Mouse (Mus musculus) forebrain, postnatal 0 days (tissue): ENCODE results near the gene Atf7. TPM values are rescaled to one million over a fixed set of nuclear protein-coding genes. Genes with fewer than 3 reads are reported as not detected.

ENCODE experiments used
- ATAC-seq: fragments of 200-750 bp; cut with Nextera tagmentation; 2 replicates; pipeline ENCODE4 v1.8.0; 2017; ENCODE audit warnings: mild to moderate bottlenecking, moderate library complexity
- DNase-seq: peaks from one replicate; pipeline ENCODE4 v3.0.0-alpha.2; 2015
- H3K27ac ChIP-seq: fragments of 300-500 bp; sonication (generic); 2 replicates; pipeline ENCODE4 v1.5.1; 2014; ENCODE audit warnings: low read depth, mild to moderate bottlenecking, antibody characterized with exemption, low read length, moderate library complexity, mixed read lengths
- H3K27me3 ChIP-seq: fragments of 300-500 bp; sonication (generic); 2 replicates; pipeline ENCODE4 v1.6.1; 2014; ENCODE audit warnings: mild to moderate bottlenecking, low read length, mixed read lengths; ENCODE audit not compliant: insufficient read depth
- H3K36me3 ChIP-seq: fragments of 300-500 bp; sonication (generic); 2 replicates; pipeline ENCODE4 v1.6.1; 2014; ENCODE audit warnings: mild to moderate bottlenecking, moderate library complexity; ENCODE audit not compliant: insufficient read depth
- H3K4me1 ChIP-seq: fragments of 300-500 bp; sonication (generic); 2 replicates; pipeline ENCODE4 v1.6.1; 2014; ENCODE audit warnings: antibody characterized with exemption; ENCODE audit not compliant: insufficient read depth
- H3K4me2 ChIP-seq: fragments of 300-500 bp; sonication (generic); 2 replicates; pipeline ENCODE4 v1.6.1; 2014; ENCODE audit warnings: low read depth, mild to moderate bottlenecking, moderate library complexity
- H3K4me3 ChIP-seq: fragments of 300-500 bp; sonication (generic); 2 replicates; pipeline ENCODE4 v1.5.1; 2014; ENCODE audit warnings: low read depth, low read length, mixed read lengths
- H3K9ac ChIP-seq: fragments of 300-500 bp; sonication (generic); 2 replicates; pipeline ENCODE4 v1.6.1; 2014; ENCODE audit warnings: mild to moderate bottlenecking
- H3K9me3 ChIP-seq: fragments of 300-500 bp; sonication (generic); 2 replicates; pipeline ENCODE4 v1.6.1; 2016; ENCODE audit warnings: low read length
- CTCF ChIP-seq: sonication (generic); IDR thresholded peaks from 2 replicates; pipeline ENCODE4 v1.5.1; 2016; ENCODE audit warnings: antibody characterized with exemption, control low read depth, low read depth
- WGBS: fragments of 180-500 bp; shearing (Covaris S2); extraction: QIAGEN DNeasy Blood & Tissue Kit; methylation state at CpG from one replicate; pipeline ENCODE4 v1.1.7; 2014; 5-methylcytosine and 5-hydroxymethylcytosine counted together
- polyA plus RNA-seq: library from polyadenylated mRNA; unstranded; fragments of >200 nt; fragmentation: Nextera tagmentation; extraction: Ambion mirVana; gene quantifications from 2 replicates; pipeline ENCODE4 v1.2.1, GENCODE M21; 2015
- total RNA-seq: library from RNA; depleted of rRNA; stranded (reverse); fragments of >200 nt; gene quantifications from 2 replicates; pipeline ENCODE4 v1.2.3, GENCODE M21; 2014

Atf7 gene
- total and polyA plus RNA-seq, 2 experiments from 2014 or later: 9.9 to 10.2 TPM

GRCm38 (mm10) chr15:102524892-102525485, 100.3 kb downstream of the Atf7 start, which contains the start of gene Npff:
Gene Npff, minus strand, starts transcription at chr15:102524942.
- Histone ChIP-seq H3K27me3 (no peaks in the 10 kb centered on the region), H3K4me2 (no peak within 1 kb of the TSS), H3K27ac (peak within 1 kb of the TSS; percentile 35; the same call in 1 of the 2 replicates), H3K9ac (no peak within 1 kb of the TSS), H3K36me3 (peaks cover 47% of the 10 kb centered on the region), H3K9me3 (no peaks in the 10 kb centered on the region), H3K4me1 (no peaks in the 10 kb centered on the region), H3K4me3 (no peak within 1 kb of the TSS)
- ATAC-seq: peak; percentile 68; the same call in 1 of the 2 replicates
- 3% methylated on average over 3 of the region's 3 CpGs for WGBS
- peak; percentile 97 for TF ChIP-seq CTCF
- DNase-seq: peak; percentile 90

DNA sequence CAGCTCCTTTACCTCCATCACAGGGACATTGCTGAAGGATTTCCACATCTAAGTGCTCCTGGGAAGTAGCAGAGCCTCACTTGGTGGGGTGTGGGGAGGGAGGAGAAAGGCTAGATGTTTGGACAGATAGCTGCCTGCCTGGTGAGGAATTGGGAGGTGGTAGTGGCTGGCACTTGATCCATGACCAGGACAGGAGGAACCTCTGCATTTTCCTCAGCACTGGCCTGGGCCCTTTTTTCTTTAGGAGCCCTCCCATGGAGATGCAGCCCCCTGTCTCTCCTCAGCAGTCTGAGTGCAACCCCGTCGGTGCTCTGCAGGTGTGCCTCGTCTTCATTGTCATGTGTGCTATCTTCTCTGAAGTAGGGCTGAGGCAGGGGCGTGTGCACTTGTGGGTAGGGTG, 103.8 kb downstream of the Atf7 start:
- WGBS: 90% methylated on average over 4 of the region's 4 CpGs

DNA sequence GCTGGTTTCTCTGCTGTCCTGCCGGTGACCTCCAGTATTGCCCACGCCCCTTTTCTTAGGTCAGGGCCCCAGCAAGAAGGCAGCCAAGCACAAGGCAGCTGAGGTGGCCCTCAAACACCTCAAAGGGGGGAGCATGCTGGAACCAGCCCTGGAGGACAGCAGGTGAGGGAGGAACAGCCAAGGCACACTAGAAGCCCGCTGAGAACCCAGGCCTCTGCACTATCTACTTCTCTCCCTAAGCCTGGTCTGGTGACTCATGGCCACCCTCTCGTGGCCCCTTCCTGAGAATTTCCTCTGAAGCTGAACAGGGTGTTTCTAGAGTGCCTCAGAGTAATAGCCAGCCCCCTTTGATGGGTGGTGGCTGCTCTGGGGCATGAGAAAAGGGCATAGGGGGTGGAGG, 104.8 kb downstream of the Atf7 start:
- ATAC-seq: no peak
- Histone ChIP-seq H3K4me3 (no peak overlapping the region), H3K27ac (no peak overlapping the region), H3K4me1 (peaks cover 10% of the 10 kb centered on the region; the same call in 1 of the 2 replicates), H3K4me2 (no peak overlapping the region), H3K27me3 (no peaks in the 10 kb centered on the region), H3K9ac (no peak overlapping the region), H3K36me3 (peaks cover 25% of the 10 kb centered on the region), H3K9me3 (no peaks in the 10 kb centered on the region)
- DNase-seq: no peak
- no peak for TF ChIP-seq CTCF
- WGBS: 84% methylated on average over 4 of the region's 4 CpGs

More for the DNA sequence above, 103.8 kb downstream of the Atf7 start:
- Histone ChIP-seq H3K4me2 (no peak overlapping the region), H3K9ac (no peak overlapping the region), H3K4me3 (no peak overlapping the region), H3K9me3 (no peaks in the 10 kb centered on the region), H3K4me1 (peaks cover 5% of the 10 kb centered on the region; the same call in 1 of the 2 replicates), H3K27ac (no peak overlapping the region), H3K27me3 (no peaks in the 10 kb centered on the region), H3K36me3 (peaks cover 25% of the 10 kb centered on the region)
- TF ChIP-seq CTCF: no peak
- ATAC-seq (no peak), DNase-seq (no peak)

- Histone ChIP-seq H3K36me3 (peaks cover 24% of the 10 kb centered on the region), H3K4me1 (peaks cover 13% of the 10 kb centered on the region; the same call in 1 of the 2 replicates), H3K9ac (peak overlapping the region; percentile 75), H3K27me3 (no peaks in the 10 kb centered on the region), H3K4me2 (peak overlapping the region; percentile 73), H3K9me3 (no peaks in the 10 kb centered on the region), H3K27ac (peak overlapping the region; percentile 97), H3K4me3 (peak overlapping the region; percentile 75)
- ATAC-seq (no peak), DNase-seq (no peak)
- TF ChIP-seq CTCF: no peak
- 68% methylated on average over 16 of the region's 17 CpGs for WGBS
These were observed 105.8 kb downstream of the Atf7 start for GRCm38 (mm10) chr15:102519211-102520141.

DNA sequence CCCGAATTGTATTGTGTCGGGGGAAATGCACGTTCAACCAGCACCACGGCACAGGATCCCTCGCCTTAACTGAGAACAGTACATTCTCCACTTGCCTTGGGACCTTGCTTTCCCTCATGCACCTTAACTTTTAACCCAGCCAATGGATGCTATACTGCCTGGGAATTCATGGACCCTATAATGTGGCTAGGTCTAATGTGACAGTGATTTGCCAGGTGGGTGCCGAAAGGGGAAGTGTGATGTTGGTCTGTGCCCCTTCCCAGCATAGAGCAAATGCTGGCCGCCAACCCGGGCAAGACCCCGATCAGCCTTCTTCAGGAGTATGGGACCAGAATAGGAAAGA, 106.4 kb downstream of the Atf7 start:
- WGBS: 10% methylated on average over 9 of the region's 9 CpGs
- no peaks in the 10 kb centered on the region for H3K27me3 ChIP-seq
- H3K9ac ChIP-seq: peak overlapping the region; percentile 75
- TF ChIP-seq CTCF: no peak
- H3K4me3 ChIP-seq: peak overlapping the region; percentile 75
- H3K9me3 ChIP-seq: no peaks in the 10 kb centered on the region
- H3K4me1 ChIP-seq: peaks cover 13% of the 10 kb centered on the region; the same call in 1 of the 2 replicates
- no peak for DNase-seq
- ATAC-seq: no peak
- H3K4me2 ChIP-seq: peak overlapping the region; percentile 73
- peaks cover 18% of the 10 kb centered on the region for H3K36me3 ChIP-seq
- peak overlapping the region; percentile 97 for H3K27ac ChIP-seq

GRCm38 (mm10) chr15:102517976-102518858, 107.0 kb downstream of the Atf7 start, which contains the start of gene Tarbp2:
Gene Tarbp2, plus strand, starts transcription at chr15:102518192.
- Histone ChIP-seq H3K4me1 (peaks cover 13% of the 10 kb centered on the region; the same call in 1 of the 2 replicates), H3K36me3 (peaks cover 15% of the 10 kb centered on the region), H3K27ac (peak within 1 kb of the TSS; percentile 97), H3K9me3 (no peaks in the 10 kb centered on the region), H3K4me3 (peak within 1 kb of the TSS; percentile 75), H3K27me3 (no peaks in the 10 kb centered on the region), H3K4me2 (peak within 1 kb of the TSS; percentile 73), H3K9ac (peak within 1 kb of the TSS; percentile 79)
- DNase-seq (peak; percentile 100), ATAC-seq (peak; percentile 91)
- WGBS: 1% methylated on average over 59 of the region's 60 CpGs
- no peak for TF ChIP-seq CTCF
